Mouse (Mus musculus) monocyte, adult 5-6 weeks (primary cell): ENCODE data around the gene Sntb2. TPM values are rescaled to one million over a fixed set of nuclear protein-coding genes. Genes with fewer than 3 reads are reported as not detected.

Experiments used
- ATAC-seq: fragments of 153-309, 156-312 bp; replicated peaks from 2 replicates; pipeline ENCODE4 v1.8.0; 2017; ENCODE audit warnings: mild to moderate bottlenecking; ENCODE audit not compliant: low TSS enrichment, insufficient number of reproducible peaks, severe bottlenecking, poor library complexity, low FRiP score
- total RNA-seq: library from RNA; stranded (forward); fragments of 200-1000, 200-491, 200-594 nt; gene quantifications from 3 replicates; pipeline ENCODE4 v1.2.3, GENCODE M21; 2017

Gene Sntb2
- total RNA-seq, 1 experiment from 2014 or later: 13.6 TPM

DNA sequence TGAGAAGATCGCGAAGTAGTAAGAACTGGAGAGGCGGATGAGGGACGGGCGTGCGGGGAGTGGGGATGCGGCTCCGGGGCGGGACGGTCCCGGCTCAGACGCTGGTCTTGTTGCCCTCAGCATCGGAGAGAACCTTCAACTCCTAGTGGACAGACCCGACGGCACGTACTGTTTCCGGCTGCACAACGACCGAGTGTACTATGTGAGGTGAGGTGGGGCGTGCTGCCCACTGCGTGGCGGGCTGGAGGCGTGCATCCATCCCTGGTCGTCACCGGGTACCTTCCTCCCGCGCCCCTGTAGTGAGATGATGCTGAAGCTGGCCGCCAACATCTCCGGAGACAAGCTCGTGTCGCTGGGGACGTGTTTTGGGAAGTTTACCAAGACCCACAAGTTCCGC, 121.4 kb downstream of the Sntb2 start:
- ATAC-seq: peak; percentile 24

GRCm38 (mm10) chr8:107062613-107063012, 127.1 kb downstream of the Sntb2 start:
- ATAC-seq: no peak

GRCm38 (mm10) chr8:107065511-107066496, 130.3 kb downstream of the Sntb2 start, which contains the start of gene Tmed6:
Tmed6 (minus strand) TSS chr8:107065644.
- ATAC-seq: no peak

Other genes with a start within 250 kb of the Sntb2 start
- 0.32 to 1.6 TPM (median 1.4 TPM) in 3 replicates for gene Has3, start 65.5 kb upstream of the Sntb2 start, total RNA-seq
- 11.8 to 14.7 TPM (median 13.0 TPM) in 3 replicates for gene Utp4, start 42.1 kb upstream of the Sntb2 start, total RNA-seq
- 44.7 to 57.3 TPM (median 45.4 TPM) in 3 replicates for gene Vps4a, start 95.5 kb downstream of the Sntb2 start, total RNA-seq
- 7.6 to 22.4 TPM (median 8.8 TPM) in 3 replicates for gene Pdf, start 112.9 kb downstream of the Sntb2 start, total RNA-seq
- 12.4 to 21.3 TPM (median 19.2 TPM) in 3 replicates for gene Cog8, start 120.9 kb downstream of the Sntb2 start, total RNA-seq
- gene Nip7, start 121.1 kb downstream of the Sntb2 start, total RNA-seq: 10.0 to 41.7 TPM (median 25.7 TPM) in 3 replicates
- not detected in 3 replicates for gene Tmed6, start 129.9 kb downstream of the Sntb2 start, total RNA-seq
- gene Terf2, start 160.8 kb downstream of the Sntb2 start, total RNA-seq: 11.3 to 22.7 TPM (median 13.9 TPM) in 3 replicates
- gene Cyb5b, start 214.9 kb downstream of the Sntb2 start, total RNA-seq: 31.0 to 54.2 TPM (median 39.3 TPM) in 3 replicates